Mouse (Mus musculus) lung, adult 18-20 months (tissue): ENCODE data around the gene Nck2.
"Not testable (repeated sequence)": the region's sequence is repeated elsewhere in the genome, so short reads cannot be mapped to it uniquely, and the experiment has no call there.

Experiments used
- DNase-seq, 2 experiments: peaks; one replicate each; pipeline ENCODE4 v3.0.0; 2022; ENCODE audit warnings: mixed read lengths in 2 of 2

Nck2 gene

DNA sequence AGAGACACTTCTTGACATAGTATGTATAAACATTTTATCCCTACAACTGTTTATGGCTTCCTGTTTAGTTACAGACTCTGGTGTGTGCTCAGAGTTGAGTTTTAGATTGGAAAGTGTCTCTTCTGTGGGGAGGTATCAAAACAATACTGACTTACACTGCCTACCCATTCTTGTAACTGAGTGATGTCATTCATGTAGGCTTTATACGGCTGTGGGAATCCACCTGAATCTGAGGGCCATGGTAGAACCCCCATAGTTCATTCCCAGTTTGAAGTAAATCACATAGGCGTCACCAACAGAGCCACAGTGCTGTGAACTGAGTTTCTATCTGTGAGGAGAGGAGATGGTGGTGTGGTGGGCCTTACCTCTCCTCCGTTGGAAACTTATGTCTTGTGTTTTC lies 92.6 kb downstream of the Nck2 start:
- no peak for DNase-seq

DNA sequence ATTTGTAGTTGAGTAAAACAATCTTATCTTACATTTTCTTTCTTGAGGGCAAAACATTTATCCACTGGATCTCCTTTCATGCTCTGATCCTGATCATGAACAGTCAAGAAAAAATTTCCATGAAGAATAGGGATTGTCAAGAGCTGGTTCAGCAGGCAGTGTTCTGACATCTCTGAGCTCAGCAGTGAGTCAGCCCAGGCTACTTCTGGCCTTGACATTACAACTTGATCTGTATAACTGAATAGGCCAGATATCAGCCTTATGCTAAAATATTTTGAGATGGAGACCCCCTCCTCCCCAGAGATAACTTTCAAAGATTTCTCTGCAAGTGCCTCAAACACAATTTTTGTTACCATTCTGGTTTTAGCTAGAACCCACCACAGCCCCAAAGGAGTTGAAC lies 93.1 kb downstream of the Nck2 start:
- DNase-seq = no peak

DNA sequence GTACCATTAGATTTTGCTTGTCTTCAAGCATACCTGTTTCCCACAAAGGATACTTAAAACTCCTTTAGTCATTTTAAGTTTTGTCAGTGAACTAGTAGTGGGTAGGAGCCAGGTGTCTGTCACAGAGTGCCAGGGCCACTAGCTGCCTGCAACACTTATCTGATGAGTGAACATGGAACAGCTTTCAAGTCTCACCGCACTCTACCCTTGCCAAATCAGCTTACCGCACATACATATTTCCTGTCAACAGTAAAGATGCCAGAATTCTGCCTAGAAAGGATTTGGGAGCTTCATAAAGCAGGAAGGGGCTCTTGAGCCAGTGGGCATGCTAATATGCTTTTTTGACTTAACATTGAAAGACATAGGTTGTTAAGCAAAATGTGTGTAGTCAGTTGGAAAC lies 94.3 kb downstream of the Nck2 start:
- DNase-seq = no peak

DNA sequence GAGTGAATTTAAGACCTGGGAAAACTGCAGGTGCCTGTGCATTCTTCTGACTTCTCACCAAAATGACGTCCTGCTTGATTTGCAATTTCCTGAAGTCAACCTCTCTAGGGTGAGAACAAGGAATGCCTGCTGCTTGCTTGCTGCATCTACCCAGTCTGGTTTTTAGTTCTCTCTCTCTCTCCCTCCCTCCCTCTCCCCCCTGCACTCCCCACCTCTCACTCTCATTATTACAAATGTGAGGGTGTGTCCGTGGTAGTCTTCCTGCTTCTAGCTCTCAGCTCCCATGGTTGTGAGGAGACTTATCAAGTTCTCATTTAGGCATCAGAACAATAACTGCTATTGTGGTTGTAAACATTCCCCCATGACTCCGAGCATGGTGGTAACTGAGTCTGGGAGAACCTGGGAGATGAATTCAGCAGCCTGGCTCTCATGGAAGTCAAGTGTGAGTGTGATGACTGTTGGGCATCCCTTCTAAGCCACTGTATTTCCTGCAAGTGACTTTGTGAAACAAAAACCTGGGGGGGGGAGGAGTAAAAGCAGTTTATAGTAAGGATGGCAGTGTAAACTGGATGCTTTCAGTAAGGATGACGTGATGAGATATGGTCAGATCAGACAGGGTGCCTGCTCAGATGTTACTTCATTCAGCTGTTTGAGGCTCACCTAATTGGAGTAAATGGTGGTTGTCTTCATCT lies 95.5 kb downstream of the Nck2 start:
- no peak for DNase-seq

DNA sequence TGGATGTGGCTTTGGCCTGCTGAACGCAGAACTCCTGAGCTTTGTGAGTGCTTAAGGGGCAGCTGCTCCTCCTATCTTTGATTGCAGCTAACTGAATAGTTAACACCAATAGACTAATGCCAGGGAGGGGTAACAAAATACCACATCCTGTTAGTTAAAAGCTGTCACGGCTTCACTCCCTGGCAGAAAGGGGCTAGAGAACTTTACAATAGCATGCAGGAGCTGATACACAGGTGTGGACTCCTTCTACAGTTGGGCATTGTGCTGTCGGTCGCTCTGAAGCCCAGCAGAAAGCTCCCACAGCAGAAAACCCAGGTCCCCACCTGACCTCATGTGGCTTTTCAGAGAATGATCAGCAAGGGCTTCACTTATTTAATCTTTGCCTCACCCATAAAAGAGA lies 98.0 kb downstream of the Nck2 start:
- DNase-seq = no peak

DNA sequence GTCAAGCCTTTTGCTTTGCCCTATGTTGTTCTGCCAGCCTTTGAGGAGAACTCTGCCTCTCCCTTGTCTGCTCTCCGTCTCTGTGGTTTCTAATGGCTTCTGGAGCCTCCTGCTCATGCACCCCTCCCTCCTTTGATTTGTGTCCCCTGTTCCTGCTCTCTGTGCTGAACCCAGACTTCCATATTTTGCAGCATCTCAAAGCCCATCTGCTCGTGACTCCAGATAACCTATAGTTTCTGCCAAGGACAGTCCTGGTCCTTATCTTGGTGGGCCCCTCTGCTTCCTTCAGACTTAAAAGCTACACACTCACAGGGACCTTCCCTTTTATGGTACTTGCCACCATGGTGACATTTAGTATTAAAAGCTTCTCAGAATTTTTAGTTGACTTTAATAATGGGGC lies 103.3 kb downstream of the Nck2 start:
- no peak for DNase-seq

DNA sequence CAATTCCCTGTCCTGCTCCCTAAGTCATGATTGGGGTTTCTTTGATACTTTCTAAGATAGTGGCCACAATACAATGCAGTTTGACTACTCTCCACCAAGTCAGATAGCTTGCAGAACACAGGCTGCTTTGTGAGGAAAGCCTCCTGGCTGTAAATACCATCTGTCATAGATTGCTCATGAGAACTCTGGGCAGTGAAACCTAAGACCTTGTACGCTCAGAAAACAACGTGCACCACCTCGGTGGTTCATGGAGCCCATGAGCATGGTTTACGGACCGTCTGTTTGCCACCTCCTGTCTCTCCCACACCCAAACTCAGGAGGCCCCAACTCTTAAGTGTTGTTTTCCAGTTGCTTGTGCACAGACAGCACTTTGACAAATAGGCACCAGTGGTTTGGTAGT lies 104.4 kb downstream of the Nck2 start:
- DNase-seq = no peak

DNA sequence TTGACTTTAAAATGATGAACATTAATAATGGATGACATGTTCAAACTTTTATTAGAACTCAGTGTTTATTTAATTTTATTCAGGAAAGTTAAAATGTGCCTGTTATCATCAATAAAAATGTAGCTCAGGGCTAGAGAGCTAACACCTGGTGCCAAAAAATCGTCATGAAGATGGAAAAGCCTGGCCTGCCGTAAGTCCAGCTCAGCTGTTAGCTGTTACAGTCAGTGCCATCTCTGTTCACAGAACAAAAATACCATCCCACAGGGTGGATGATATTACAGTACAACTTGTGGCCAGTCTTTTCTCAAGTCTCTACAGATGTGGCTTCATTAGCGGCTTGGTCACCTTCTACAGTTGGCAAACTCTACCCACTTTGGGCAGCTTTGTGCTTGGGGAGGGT lies 106.1 kb downstream of the Nck2 start:
- no peak for DNase-seq

DNA sequence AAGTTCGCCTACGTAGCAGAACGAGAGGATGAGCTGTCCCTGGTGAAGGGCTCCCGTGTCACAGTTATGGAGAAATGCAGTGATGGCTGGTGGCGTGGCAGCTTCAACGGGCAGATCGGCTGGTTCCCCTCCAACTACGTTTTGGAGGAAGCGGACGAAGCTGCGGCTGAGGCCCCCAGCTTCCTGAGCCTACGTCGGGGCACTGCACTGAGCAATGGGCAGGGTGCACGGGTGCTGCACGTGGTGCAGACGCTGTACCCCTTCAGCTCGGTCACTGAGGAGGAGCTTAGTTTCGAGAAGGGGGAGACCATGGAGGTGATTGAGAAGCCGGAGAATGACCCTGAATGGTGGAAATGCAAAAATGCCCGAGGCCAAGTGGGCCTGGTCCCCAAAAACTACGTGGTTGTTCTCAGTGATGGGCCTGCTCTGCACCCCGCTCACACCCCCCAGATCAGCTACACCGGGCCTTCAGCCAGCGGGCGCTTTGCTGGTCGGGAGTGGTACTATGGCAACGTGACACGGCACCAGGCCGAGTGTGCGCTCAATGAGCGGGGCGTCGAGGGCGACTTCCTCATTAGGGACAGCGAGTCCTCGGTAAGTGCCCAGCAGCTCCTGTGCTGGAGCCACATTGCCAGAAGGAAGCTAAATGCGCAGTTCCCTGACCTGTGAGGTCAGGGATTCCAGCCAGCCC lies 109.8 kb downstream of the Nck2 start:
- not testable (repeated sequence) for DNase-seq

DNA sequence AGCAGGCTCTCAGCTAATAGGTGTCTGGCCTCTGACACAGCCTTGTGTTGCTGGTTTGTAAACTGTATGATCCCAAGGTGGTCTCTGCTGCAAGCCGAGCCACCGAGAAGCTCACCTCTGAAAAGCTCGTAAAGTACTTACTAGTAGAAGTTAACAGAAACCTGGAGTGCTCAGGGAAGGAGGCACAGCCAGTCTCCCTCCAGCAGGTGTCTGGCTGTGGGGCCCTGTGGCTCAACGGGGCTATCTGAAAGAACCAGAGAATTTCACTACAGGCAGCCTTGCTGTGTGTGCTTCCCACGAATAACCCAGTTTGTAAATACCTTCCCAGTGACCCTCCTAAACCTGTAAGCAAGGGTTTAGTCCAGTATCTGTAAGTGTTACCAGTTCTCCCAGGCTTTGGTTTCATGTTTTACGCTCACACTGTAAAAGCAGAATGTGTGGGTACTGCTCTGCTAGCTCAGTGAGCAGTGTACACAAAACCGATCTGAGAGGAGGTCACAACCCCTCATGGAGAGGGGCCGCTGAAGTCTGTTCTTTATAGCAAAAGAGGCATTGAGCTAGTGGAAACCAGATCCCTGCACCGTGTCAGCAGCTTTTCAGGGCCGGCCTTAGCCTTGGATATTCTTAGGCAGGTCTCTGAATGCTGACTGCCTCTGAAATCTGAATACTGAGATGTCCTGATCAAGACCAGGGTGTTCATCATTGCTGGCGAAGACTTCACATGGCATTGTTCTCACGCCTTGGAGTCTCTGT lies 111.0 kb downstream of the Nck2 start:
- no peak for DNase-seq

DNA sequence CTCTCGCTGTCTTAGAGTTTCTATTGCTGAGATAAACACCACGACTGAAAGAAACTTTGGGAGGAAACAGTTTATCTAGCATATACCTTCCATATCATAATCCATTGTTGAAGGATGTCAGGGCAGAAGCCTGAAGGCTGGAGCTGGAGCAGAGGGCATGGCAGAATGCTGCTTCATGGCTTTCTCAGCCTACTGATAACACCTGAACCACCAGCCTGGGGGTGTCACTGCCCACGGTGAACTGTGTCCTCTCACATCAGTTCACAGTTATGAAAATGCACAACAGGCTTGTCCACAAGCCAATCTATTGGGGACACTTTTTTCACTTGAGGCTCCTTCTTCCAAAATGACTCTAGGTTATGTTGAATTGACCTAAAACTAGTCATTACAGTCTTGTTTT lies 114.0 kb downstream of the Nck2 start:
- no peak for DNase-seq

DNA sequence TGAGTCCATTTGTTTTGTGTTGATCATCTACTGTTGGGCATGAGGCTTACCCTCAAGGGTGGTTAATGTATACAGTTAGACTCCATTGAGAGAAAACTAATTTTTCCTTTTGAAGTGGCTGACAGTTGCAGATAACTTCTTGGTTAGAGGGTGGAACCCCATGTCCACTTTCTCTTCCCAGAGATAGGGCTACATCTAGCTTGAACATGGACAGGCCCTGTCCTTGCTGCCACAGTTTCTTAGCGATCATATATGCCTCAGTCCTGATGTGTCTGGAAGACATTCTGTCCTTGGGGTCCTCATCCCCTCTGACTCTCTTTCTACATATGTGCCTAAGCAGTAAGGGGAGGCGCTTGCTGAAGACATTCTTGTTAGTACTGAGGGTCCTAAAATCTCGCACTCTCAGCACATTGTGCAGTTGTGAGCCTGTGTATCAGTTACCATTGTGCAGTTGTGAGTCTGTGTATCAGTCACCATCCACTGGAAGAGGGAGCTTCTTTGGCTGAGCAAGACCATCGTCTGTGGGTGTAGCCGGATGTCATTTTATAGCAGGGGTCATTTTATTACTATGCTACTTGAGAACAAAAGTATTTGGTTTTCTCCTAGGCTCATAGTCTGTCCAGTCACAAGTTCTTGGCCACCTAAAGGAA lies 114.8 kb downstream of the Nck2 start:
- DNase-seq = no peak

DNA sequence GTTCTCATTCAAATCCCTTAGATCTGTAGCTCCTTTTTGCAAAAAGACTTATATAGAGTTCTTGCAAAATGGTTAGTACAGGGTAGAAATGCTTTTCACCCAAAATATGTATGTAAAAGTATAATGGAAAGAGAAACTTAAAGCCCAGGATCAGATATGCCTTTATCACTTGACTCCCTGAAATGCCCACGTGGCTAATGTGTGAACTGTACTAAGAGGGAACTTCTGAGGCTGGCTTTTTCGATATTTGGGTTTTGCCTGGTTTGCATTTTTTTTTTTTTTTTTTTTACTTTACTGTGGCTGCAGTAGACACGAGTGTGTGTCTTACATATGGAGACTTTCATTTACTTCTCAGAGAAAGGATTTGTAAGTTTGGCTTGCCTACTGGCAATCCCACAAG lies 116.7 kb downstream of the Nck2 start:
- no peak for DNase-seq

DNA sequence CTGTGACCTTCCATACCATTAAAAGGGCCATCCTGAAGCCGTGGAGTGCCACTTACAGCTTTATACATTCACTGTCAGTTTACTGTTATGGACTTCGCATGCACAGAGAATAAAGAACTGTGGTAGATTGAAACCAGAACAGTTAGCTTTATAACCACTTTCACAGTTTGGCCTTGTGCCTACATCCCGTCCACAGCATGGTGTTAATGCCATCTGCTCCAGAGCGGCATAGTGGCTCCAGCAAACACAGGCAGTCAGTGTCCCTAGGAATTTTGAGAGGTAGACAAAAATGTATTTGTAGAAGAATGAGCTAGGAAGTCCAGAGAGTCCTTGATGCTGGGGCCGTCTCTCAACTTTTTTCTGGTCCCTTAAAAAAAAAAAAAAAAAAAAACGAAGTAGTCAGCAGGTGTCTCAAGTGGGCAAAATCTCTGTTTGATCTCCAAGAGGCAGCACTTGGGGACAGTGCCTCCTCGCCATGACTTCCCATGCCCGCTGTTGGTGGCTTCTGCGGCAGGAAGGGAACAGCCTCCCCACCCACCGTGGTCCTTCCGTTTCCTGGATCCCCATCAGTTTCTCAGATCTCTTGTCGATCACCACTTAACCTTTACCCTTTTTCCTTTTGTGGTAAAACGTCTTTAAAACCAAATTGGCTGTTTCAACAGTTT lies 117.8 kb downstream of the Nck2 start:
- DNase-seq = no peak

DNA sequence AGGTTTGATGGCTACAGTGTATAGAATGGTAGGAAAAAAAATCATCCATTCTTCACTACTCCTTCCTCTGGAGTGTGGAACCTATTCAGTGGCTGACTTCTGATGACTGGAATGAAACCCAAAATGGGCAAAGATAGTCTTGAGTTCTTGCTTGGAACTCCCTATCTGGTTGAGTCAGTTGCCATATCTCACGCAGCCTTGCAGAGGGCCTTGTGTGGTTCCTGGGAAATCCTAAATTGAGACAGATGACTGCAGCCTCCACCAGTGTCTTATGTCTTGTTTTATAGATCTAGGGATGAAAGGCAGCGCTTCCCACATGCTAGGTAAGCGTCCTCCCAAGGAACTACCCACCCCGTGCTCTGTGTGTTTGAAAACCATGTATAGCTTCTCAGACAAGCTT lies 120.9 kb downstream of the Nck2 start:
- no peak for DNase-seq

DNA sequence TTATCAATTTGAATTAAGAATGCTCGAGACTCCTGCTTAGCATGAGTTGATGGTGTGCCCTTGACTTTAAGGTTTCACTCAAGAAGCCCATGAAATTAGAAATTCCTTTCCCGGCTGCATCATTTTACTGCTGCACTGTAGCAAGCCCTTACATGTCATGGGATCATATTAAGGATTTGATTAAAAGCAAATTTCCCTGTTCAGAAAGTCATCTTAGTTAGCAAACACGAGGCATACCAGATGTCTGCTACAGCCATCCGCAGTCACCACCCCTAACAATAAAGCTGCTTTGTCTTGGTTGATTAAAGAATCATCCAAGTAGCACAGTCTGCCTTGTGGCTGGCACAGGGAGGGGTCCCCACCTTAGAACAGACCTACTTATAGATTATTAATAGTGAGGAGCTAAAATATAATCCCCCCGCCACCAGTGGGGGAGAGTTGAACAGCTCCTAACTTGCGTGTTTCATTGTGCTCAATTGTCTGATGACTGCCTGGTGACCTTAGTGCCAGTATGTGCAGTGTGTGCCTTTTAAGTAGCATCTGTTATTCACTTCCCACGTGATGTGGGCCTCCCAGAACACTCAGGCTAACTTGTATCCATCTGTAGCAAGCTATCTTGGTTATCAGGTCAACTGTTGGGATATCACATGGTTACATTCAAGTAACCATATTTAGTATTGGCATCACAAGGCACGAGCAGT lies 122.4 kb downstream of the Nck2 start:
- DNase-seq = no peak

DNA sequence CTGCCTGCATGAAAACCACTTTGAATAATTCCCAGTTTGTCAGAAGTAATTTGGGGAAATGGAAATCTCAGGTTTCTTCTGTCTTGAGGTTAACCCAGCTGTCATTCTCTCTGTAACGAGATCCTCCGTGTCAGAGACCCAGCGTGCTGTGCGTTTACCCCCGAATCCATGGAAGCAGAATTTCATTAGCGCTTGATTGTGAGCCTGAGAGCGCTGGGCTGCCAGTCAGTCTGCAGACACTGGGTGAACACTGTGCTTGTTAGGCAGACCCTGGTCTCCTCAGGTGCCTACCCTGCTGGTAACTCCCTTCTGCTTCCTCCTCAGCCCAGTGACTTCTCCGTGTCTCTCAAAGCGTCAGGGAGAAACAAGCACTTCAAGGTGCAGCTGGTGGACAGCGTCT lies 124.4 kb downstream of the Nck2 start:
- DNase-seq = no peak

DNA sequence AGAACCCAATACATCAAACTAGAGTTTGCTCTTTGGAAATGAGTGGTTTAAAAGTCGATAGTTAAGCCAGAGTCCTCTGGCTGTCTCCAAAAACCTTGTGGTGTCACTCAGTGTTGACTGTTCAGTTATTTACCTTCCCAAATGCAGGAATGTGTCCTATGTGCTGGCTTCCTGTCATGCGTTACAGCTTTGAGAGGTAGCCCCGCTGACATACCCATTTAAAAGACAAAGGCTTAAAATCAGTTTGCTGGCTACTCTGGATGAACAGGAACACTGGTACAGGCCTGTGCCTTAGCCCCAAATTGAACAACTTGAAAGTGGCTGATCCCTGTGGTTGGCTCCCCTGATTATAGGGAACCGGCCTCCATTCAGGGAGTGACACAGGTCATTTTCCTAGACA lies 126.7 kb downstream of the Nck2 start:
- DNase-seq = no peak

DNA sequence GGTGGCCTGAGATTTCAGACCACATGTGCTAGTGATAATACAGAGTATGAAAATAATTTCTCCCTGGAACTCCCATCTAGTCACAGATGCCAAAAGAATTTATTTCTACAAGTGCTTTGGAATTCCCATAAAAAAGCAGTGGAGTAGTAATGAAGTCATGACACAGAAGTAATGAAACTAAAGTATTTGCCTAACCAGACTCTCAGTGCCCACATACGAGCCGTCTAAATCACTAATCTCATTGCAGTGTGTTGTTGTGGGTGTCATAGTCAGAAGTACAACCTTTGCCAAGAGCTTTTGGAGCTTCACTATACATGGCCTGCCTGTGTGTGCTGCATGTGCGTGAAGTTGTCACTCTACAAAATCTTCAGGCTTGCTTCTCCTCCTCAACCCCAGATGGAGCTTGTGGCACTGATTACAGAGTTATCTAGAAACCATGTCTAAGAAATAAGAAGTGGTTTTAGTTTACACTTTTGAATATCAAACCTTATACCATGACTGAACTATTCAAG lies 130.5 kb downstream of the Nck2 start:
- no peak for DNase-seq

DNA sequence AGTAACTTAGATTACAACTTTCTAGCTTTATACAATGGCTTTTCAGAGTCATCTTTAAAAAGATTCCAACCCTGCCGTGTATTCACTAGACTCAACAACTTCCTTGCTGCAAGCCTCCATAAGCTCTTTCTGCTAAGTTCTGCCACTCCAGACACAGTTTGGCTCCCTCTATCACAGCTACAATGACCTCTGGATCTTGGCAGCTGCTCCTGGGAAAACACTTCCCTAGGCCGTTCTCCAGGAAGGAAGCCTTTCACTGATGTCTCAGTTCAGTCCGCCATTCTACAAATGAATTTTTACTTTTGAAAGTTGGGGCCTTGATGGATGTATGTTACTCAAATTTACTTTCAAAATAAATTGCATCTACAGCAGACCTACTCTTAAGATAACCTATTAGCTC lies 133.0 kb downstream of the Nck2 start:
- no peak for DNase-seq

DNA sequence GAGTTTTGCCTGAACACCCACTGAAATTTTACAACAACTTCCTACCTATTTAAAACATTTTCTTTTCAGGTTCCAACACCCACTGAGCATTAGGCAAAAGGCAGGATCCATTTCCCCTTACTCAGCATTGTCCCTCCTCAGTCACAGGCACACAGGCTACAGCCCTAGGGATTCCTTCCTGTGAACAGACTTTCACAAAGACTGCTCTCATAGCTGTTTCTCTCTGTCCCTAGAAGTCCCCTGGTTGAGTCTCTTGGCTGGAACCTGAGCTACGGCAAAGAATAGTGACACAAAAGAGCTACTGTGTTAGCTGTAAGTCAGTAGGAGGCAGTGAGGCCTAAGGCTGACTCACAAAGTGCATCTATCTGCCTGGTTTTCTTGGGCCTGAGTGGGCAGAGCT lies 139.2 kb downstream of the Nck2 start:
- no peak for DNase-seq

DNA sequence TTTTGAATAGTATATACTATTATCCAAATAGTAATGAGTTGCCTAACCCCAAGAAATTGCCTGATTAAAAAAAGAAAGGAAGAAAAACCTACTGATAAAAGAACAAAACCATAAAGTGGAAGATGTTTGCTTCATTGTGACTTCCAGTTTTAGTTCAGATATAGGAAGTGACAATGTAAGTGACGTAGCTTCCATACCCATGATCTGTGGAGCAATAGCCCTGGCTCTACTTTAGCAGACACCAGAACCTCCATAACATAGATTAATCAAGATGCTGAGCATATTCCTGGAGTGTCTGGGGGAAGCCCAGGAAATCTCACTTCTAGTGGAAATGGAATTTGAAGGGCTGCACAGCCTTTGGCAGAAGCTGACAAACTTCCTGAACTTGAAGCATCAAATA lies 144.6 kb downstream of the Nck2 start:
- DNase-seq = no peak
